Mouse (Mus musculus): ENCODE measurements around the gene Zscan2. TPM values are rescaled to one million over a fixed set of nuclear protein-coding genes. Genes with fewer than 3 reads are reported as not detected.

The Zscan2 gene
- total and polyA plus RNA-seq, 2 experiments from 2014 or later = 2.2 to 19.9 TPM

- no peak overlapping the region for H3K4me2 ChIP-seq (ENCODE audit: low read depth, low read length)
- no peaks in the 10 kb centered on the region for H3K4me1 ChIP-seq (ENCODE audit: insufficient read depth, low read length)
- H3K27ac ChIP-seq = no peak overlapping the region
- no peaks in the 10 kb centered on the region for H3K27me3 ChIP-seq (ENCODE audit: insufficient read depth, low read length)
- 28% methylated on average over 4 of the region's 4 CpGs for WGBS
- peak; percentile 72 for ATAC-seq
- H3K36me3 ChIP-seq (ENCODE audit: insufficient read depth, low read length) = no peaks in the 10 kb centered on the region
- DNase-seq (ENCODE audit: low spot score) = peak; percentile 81
- H3K4me3 ChIP-seq (ENCODE audit: low read length) = no peak overlapping the region
- no peak overlapping the region for H3K9ac ChIP-seq (replicated peaks; ENCODE audit: low read length)
- no peaks in the 10 kb centered on the region for H3K9me3 ChIP-seq (ENCODE audit: low read length)
- peak; percentile 95 for TF ChIP-seq CTCF (IDR thresholded peaks at IDR 0.05; ENCODE audit: low read depth)
Observed at GRCm38 (mm10) chr7:80849710-80850109, 11.0 kb upstream of the Zscan2 start.

- Histone ChIP-seq H3K4me2 (ENCODE audit: low read depth, low read length) (no peak overlapping the region), H3K9ac (replicated peaks; ENCODE audit: low read length) (no peak overlapping the region), H3K9me3 (ENCODE audit: low read length) (no peaks in the 10 kb centered on the region), H3K36me3 (ENCODE audit: insufficient read depth, low read length) (no peaks in the 10 kb centered on the region), H3K27ac (no peak overlapping the region), H3K4me3 (ENCODE audit: low read length) (no peak overlapping the region), H3K27me3 (ENCODE audit: insufficient read depth, low read length) (no peaks in the 10 kb centered on the region), H3K4me1 (ENCODE audit: insufficient read depth, low read length) (no peaks in the 10 kb centered on the region)
- WGBS = 84% methylated on average over 5 of the region's 5 CpGs
- DNase-seq (ENCODE audit: low spot score) (no peak), ATAC-seq (no peak)
- no peak for TF ChIP-seq CTCF (IDR thresholded peaks at IDR 0.05; ENCODE audit: low read depth)
Observed at GRCm38 (mm10) chr7:80850520-80850919, 10.2 kb upstream of the Zscan2 start.

GRCm38 (mm10) chr7:80853218-80853617 is 7.5 kb upstream of the Zscan2 start:
- Histone ChIP-seq H3K4me2 (ENCODE audit: low read depth, low read length) (no peak overlapping the region), H3K4me1 (ENCODE audit: insufficient read depth, low read length) (no peaks in the 10 kb centered on the region), H3K9me3 (ENCODE audit: low read length) (no peaks in the 10 kb centered on the region), H3K9ac (replicated peaks; ENCODE audit: low read length) (no peak overlapping the region), H3K36me3 (ENCODE audit: insufficient read depth, low read length) (no peaks in the 10 kb centered on the region), H3K27me3 (ENCODE audit: insufficient read depth, low read length) (no peaks in the 10 kb centered on the region), H3K4me3 (ENCODE audit: low read length) (no peak overlapping the region), H3K27ac (no peak overlapping the region)
- DNase-seq (ENCODE audit: low spot score) (no peak), ATAC-seq (no peak)
- TF ChIP-seq CTCF (IDR thresholded peaks at IDR 0.05; ENCODE audit: low read depth) = no peak; the same call in 1 of the 2 replicates
- 97% methylated on average over 3 of the region's 3 CpGs for WGBS

- H3K9ac ChIP-seq (replicated peaks; ENCODE audit: low read length) = no peak overlapping the region
- DNase-seq (ENCODE audit: low spot score) (peak; percentile 51), ATAC-seq (peak; percentile 69; the same call in 1 of the 2 replicates)
- H3K4me1 ChIP-seq (ENCODE audit: insufficient read depth, low read length) = peaks cover 4% of the 10 kb centered on the region; the same call in 1 of the 2 replicates
- peak overlapping the region; percentile 17; the same call in 1 of the 2 replicates for H3K27ac ChIP-seq
- H3K9me3 ChIP-seq (ENCODE audit: low read length) = no peaks in the 10 kb centered on the region
- no peaks in the 10 kb centered on the region for H3K27me3 ChIP-seq (ENCODE audit: insufficient read depth, low read length)
- no peak overlapping the region for H3K4me2 ChIP-seq (ENCODE audit: low read depth, low read length)
- no peak overlapping the region for H3K4me3 ChIP-seq (ENCODE audit: low read length)
- H3K36me3 ChIP-seq (ENCODE audit: insufficient read depth, low read length) = no peaks in the 10 kb centered on the region
- no peak for TF ChIP-seq CTCF (IDR thresholded peaks at IDR 0.05; ENCODE audit: low read depth)
Observed at GRCm38 (mm10) chr7:80855316-80855715, 5.4 kb upstream of the Zscan2 start.

- Histone ChIP-seq H3K9ac (replicated peaks; ENCODE audit: low read length) (no peak overlapping the region), H3K9me3 (ENCODE audit: low read length) (no peaks in the 10 kb centered on the region), H3K27ac (no peak overlapping the region), H3K4me2 (ENCODE audit: low read depth, low read length) (no peak overlapping the region), H3K4me3 (ENCODE audit: low read length) (no peak overlapping the region), H3K27me3 (ENCODE audit: insufficient read depth, low read length) (no peaks in the 10 kb centered on the region), H3K36me3 (ENCODE audit: insufficient read depth, low read length) (no peaks in the 10 kb centered on the region), H3K4me1 (ENCODE audit: insufficient read depth, low read length) (peaks cover 4% of the 10 kb centered on the region; the same call in 1 of the 2 replicates)
- DNase-seq (ENCODE audit: low spot score) = peak; percentile 84
- TF ChIP-seq CTCF (IDR thresholded peaks at IDR 0.05; ENCODE audit: low read depth) = peak; percentile 87
- 18% methylated on average over 6 of the region's 6 CpGs for WGBS
- ATAC-seq = no peak
Observed at GRCm38 (mm10) chr7:80857181-80857580, 3.5 kb upstream of the Zscan2 start.

- peak; percentile 73 for DNase-seq (ENCODE audit: low spot score)
- no peaks in the 10 kb centered on the region for H3K9me3 ChIP-seq (ENCODE audit: low read length)
- WGBS = 2% methylated on average over 13 of the region's 13 CpGs
- peak overlapping the region; percentile 79 for H3K9ac ChIP-seq (replicated peaks; ENCODE audit: low read length)
- H3K4me2 ChIP-seq (ENCODE audit: low read depth, low read length) = peak overlapping the region; percentile 85
- ATAC-seq = peak; percentile 36
- H3K27ac ChIP-seq = no peak overlapping the region; the same call in 1 of the 2 replicates
- H3K27me3 ChIP-seq (ENCODE audit: insufficient read depth, low read length) = no peaks in the 10 kb centered on the region
- peaks cover 16% of the 10 kb centered on the region; the same call in 1 of the 2 replicates for H3K4me1 ChIP-seq (ENCODE audit: insufficient read depth, low read length)
- H3K36me3 ChIP-seq (ENCODE audit: insufficient read depth, low read length) = peaks cover 2% of the 10 kb centered on the region; the same call in 1 of the 2 replicates
- no peak for TF ChIP-seq CTCF (IDR thresholded peaks at IDR 0.05; ENCODE audit: low read depth)
- peak overlapping the region; percentile 79 for H3K4me3 ChIP-seq (ENCODE audit: low read length)
Observed at GRCm38 (mm10) chr7:80860227-80860626, 493 bp upstream of the Zscan2 start.

- no peak for ATAC-seq
- H3K4me2 ChIP-seq (ENCODE audit: low read depth, low read length) = peak overlapping the region; percentile 29; the same call in 1 of the 2 replicates
- no peaks in the 10 kb centered on the region for H3K9me3 ChIP-seq (ENCODE audit: low read length)
Observed at GRCm38 (mm10) chr7:80862475-80862874, 1.8 kb downstream of the Zscan2 start.

More at GRCm38 (mm10) chr7:80862475-80862874, 1.8 kb downstream of the Zscan2 start:
- DNase-seq (ENCODE audit: low spot score) = no peak
- no peak overlapping the region for H3K9ac ChIP-seq (replicated peaks; ENCODE audit: low read length)
- TF ChIP-seq CTCF (IDR thresholded peaks at IDR 0.05; ENCODE audit: low read depth) = no peak
- peaks cover 16% of the 10 kb centered on the region; the same call in 1 of the 2 replicates for H3K4me1 ChIP-seq (ENCODE audit: insufficient read depth, low read length)
- WGBS = 84% methylated on average over 2 of the region's 2 CpGs
- no peaks in the 10 kb centered on the region for H3K27me3 ChIP-seq (ENCODE audit: insufficient read depth, low read length)
- H3K4me3 ChIP-seq (ENCODE audit: low read length) = no peak overlapping the region
- H3K36me3 ChIP-seq (ENCODE audit: insufficient read depth, low read length) = peaks cover 8% of the 10 kb centered on the region
- no peak overlapping the region for H3K27ac ChIP-seq
